Mouse (Mus musculus) erythroid progenitor cell, adult 5-6 weeks (primary cell): ENCODE measurements around the gene Adcy7. TPM values are rescaled to one million over a fixed set of nuclear protein-coding genes. Genes with fewer than 3 reads are reported as not detected.
A peak's percentile ranks its signal among the peaks of the same experiment; 100 is the strongest.

ENCODE experiments used
- ATAC-seq: replicated peaks from 2 replicates; pipeline ENCODE4 v1.8.0; 2016; ENCODE audit warnings: moderate number of reproducible peaks, mild to moderate bottlenecking, moderate TSS enrichment, inconsistent platforms; ENCODE audit not compliant: poor library complexity, low FRiP score, severe bottlenecking
- total RNA-seq, 2 experiments: library from RNA; stranded (forward) in 1 of 2; stranded (reverse) in 1 of 2; fragments of 150-400 nt in 1 of 2; fragments of 186-747, 209-891 nt in 1 of 2; gene quantifications; 2 replicates each; pipeline versions ENCODE4 v1.2.3 to v1.2.4; 2015 to 2017; ENCODE audit warnings: low replicate concordance in 2 of 2

The Adcy7 gene
- total RNA-seq, 2 experiments from 2014 or later: 2.4 to 4.6 TPM

DNA sequence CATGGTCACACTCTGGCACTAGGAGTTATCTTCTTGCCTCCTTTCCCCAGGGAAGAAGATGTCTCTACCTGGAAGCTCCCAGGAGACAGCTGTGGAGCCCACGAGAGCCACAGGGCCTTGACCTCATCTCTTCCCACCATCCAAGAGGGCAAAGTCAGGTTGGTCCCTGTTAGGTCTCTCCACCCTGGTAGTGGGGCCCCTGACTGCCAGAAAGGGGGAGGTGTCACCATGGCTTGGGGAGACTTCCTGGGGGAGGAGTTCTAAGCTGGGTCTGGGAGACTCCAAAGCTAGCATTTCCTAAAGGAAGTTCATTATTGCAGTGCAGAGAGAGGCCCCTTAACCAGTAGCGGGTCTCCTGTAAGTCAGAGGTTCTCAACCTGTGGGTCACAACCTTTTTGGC, 22.8 kb downstream of the Adcy7 start:
- ATAC-seq: no peak

- ATAC-seq: peak; percentile 72
Observed at GRCm38 (mm10) chr8:88297976-88298732, 26.0 kb downstream of the Adcy7 start.

GRCm38 (mm10) chr8:88298733-88299103, 26.5 kb downstream of the Adcy7 start:
- ATAC-seq: no peak

DNA sequence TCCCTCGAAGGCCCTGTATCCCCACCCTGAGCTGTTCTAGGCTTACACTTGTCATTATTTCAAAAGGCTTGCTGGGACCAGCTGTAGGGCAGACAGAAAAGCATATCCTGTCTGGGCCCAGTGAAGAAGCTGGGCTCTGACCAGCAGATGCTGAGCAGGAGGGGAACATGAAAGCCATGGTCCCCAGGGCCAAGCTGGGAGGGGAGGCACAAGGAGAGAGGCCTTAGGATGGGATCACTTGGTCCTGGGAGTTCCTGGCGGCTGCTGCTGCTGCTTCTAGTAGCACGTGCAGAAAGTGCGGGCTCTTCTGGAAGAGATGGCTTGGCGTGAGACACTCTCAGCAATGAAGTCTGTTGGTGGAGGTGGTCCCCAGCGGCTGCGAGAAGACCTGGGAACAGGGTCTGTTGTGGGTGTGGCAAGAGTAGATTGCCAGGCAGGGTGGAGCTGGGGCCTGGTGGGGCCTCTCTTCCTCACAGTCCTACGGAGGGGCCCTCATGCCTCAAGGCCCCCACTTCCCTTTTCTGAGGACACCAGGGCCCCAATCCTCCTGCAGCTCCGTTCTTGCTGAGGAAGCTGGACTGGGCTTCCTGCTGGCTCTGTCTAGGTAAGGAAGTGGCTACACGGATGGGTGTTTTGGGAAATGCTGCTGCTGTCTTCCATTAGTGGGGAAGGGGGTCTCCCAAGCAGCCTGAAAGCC, 27.9 kb downstream of the Adcy7 start:
- ATAC-seq: 0 out of 2 replicates have a peak, but pooled peaks have one; percentile 37

DNA sequence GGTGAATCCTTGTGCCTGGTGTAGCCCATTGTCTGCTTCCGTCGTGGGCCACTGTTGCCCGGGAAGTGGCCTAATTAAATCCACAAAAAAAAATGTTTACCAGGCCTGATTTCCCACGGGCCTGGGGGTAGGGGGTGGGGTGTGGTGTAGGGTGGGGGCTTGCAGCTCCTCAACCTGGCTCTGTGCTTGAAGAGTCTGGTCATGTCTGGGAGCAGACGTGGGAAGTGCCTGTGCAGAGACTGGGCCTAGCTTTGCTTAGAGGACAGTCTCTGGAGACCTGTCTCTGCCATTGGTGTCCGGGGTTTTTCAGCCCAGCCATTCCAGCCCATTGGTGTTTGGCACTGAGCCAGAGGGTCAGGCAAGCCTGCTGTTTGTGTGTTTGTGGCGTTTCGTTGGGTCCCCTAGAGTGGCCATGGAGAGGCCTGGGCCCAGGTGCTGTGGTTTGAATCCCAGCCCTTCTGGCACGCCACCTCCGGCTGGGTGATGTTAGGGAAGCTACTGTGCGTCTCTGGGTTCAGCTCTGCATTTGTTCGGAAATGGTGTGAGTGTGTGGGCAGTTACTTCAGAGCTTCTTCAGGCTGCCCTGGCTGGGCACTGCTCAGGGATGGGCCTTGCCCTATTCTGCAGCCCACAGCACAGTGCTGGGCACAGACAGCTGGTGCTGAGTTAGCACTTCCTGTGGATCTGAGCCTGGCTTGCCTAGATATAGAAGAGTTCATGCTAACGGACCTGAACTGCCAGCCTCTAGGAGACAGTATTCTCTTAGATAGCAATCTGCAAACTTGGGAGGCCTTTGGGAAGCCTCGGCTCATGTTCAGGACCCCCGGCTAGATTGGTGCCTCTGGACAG, 29.6 kb downstream of the Adcy7 start:
- ATAC-seq: no peak

DNA sequence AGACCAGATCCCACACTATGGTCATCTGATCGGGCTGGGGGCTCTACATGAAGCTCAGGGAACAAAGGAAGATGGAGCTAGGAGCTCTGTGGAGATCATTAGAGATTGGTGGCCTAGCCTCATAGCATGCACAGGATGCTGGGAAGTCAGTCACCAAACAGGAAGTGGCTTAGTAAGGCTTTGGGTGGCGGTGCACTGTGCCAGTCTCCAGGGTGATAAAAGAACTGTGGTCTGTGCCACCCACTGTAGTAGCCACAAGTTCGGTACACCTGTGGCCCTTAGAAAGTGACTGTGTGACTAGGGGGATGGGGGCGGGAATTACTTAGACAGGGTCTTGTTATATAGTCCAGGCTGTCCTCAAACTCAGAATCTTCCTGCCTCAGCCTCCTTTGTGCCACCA, 33.6 kb downstream of the Adcy7 start:
- ATAC-seq: no peak

GRCm38 (mm10) chr8:88306511-88306910, 34.3 kb downstream of the Adcy7 start:
- ATAC-seq: no peak

GRCm38 (mm10) chr8:88307736-88308135, 35.5 kb downstream of the Adcy7 start:
- no peak for ATAC-seq

- ATAC-seq: no peak
Observed at GRCm38 (mm10) chr8:88309274-88309873, 37.2 kb downstream of the Adcy7 start.

DNA sequence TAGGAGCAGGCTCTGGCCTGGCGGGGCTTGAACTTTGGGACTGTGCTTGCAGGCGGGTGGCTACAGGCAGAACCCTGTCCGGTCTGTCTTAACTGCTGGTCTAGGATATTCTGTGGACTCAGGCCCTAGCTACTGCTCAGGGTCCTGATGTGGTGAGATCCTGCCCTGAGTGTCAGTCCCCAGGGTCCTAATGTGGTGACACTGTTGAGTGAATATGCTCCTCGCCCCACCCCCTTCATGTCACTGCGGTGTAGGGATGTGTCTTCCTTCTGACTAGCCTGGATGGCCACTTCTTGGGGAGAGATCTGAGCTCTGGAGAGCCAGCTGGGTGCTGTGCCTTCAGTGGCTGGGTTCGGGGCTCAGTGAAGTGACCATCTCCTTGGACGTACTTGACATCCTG, 37.7 kb downstream of the Adcy7 start:
- no peak for ATAC-seq

GRCm38 (mm10) chr8:88310286-88310685, 38.1 kb downstream of the Adcy7 start:
- no peak for ATAC-seq

- no peak for ATAC-seq
Observed at GRCm38 (mm10) chr8:88312966-88313365, 40.8 kb downstream of the Adcy7 start.

GRCm38 (mm10) chr8:88313991-88314390, 41.8 kb downstream of the Adcy7 start:
- no peak for ATAC-seq

GRCm38 (mm10) chr8:88315302-88315701, 43.1 kb downstream of the Adcy7 start:
- no peak for ATAC-seq

DNA sequence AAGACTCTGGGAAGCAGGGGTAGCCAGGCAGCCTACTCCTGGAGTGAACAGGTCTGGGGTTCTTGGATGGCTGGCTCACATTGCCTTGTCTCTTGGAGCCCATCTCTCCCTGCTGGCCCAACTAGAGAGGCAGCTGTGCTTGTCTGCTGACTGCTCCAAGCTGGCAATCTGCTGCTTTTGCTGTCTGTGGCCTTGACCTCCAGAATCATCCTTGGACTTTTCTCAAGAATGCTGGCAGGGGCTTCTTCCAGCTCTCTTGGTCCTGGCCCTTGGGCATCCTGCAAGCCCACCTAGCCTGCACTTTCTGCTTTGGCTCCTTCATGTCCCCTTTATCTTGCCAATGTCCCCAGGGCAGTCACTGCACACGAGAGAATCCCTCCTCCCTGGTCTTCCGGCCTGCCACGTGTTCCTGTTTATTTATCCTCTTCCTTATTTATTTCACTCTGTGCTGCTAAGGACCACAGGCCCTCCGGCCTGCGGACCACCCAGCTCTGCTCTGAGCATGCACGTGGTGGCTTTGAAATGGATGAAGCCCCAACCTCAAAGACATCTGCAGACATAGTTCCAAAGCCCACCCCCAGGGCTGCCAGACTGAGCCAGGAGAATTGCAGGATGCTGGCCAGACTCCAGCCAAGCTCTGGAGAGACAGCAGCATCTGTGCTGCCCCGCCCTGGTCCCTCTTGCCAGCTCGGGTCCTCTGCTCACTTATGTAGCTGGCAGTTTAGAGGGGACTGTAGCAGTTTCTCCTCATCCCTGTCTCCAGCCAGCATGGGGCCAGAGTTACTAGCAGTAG, 44.1 kb downstream of the Adcy7 start:
- no peak for ATAC-seq

GRCm38 (mm10) chr8:88317341-88317740, 45.1 kb downstream of the Adcy7 start:
- no peak for ATAC-seq

DNA sequence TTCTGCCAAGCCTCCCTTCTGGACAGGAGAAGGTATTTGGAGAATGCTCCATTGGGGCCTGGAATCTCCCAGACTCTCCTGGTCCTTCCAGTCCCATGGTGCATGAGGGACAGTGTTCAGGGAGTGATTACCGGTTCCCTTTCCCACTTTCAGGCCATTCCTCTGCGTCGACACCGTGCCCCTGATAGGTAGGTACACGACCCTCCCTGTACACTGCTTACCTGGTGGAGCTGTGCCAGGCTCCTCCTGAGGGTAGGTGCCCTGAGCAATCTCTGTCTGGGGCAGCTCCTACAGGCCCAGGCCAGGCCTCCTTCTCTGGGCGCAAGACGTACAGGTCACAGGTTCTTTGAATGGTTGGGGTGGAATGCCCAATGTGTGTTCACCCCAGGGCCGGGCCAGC, 45.9 kb downstream of the Adcy7 start:
- ATAC-seq: no peak

GRCm38 (mm10) chr8:88320134-88320533, 47.9 kb downstream of the Adcy7 start:
- ATAC-seq: no peak

DNA sequence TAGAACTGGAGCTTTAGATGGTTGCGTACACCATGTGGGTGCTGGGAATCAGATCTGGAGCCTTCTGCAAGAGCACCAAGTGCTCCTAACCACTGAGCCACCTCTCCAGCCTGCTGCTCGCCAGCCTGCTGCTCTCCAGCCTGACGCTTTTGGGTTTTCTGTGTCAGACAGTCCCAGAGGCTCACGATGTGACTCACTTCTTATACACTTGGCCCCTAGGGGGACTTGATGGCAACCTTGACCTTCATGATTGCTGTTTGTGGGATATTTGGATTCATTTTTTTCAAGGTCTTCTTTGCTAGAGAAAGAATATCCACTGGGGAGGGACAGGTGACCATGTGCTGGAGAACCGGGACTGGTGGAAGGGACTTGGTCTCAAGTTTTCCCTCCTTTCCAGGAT, 49.2 kb downstream of the Adcy7 start:
- ATAC-seq: no peak
